Mouse (Mus musculus) kidney, embryonic 14.5 days (tissue): ENCODE results near the gene Bicdl1. TPM values are rescaled to one million over a fixed set of nuclear protein-coding genes. Genes with fewer than 3 reads are reported as not detected.

Experiments
- ATAC-seq: fragments of 200-750 bp; cut with Nextera tagmentation; 2 replicates; pipeline ENCODE4 v1.8.0; 2017; ENCODE audit warnings: moderate number of reproducible peaks, mild to moderate bottlenecking, moderate TSS enrichment, moderate library complexity; ENCODE audit not compliant: low FRiP score, low TSS enrichment
- H3K27ac ChIP-seq: fragments of 300-500 bp; sonication (generic); 2 replicates; pipeline ENCODE4 v1.5.1; 2014; ENCODE audit warnings: low read depth, mild to moderate bottlenecking, low read length, moderate library complexity, mixed read lengths
- H3K27me3 ChIP-seq: fragments of 300-500 bp; sonication (generic); 2 replicates; pipeline ENCODE4 v1.6.1; 2014; ENCODE audit warnings: mild to moderate bottlenecking, low read length; ENCODE audit not compliant: control insufficient read depth, insufficient read depth
- H3K36me3 ChIP-seq: fragments of 300-500 bp; sonication (generic); 2 replicates; pipeline ENCODE4 v1.6.1; 2014; ENCODE audit warnings: low read length, mixed read lengths; ENCODE audit not compliant: control insufficient read depth, insufficient read depth
- H3K4me1 ChIP-seq: fragments of 300-500 bp; sonication (generic); 2 replicates; pipeline ENCODE4 v1.6.1; 2014; ENCODE audit warnings: low read length, mixed read lengths; ENCODE audit not compliant: control insufficient read depth, insufficient read depth
- H3K4me2 ChIP-seq: fragments of 300-500 bp; sonication (generic); replicated peaks from 2 replicates; pipeline ENCODE4 v1.6.1; 2014; ENCODE audit warnings: low read depth, mild to moderate bottlenecking, low read length
- H3K4me3 ChIP-seq: fragments of 300-500 bp; sonication (generic); 2 replicates; pipeline ENCODE4 v1.5.1; 2014; ENCODE audit warnings: mild to moderate bottlenecking, low read length
- H3K9ac ChIP-seq: fragments of 300-500 bp; sonication (generic); 2 replicates; pipeline ENCODE4 v1.6.1; 2014; ENCODE audit warnings: low read depth, mild to moderate bottlenecking, low read length, moderate library complexity
- H3K9me3 ChIP-seq: fragments of 300-500 bp; sonication (generic); 2 replicates; pipeline ENCODE4 v1.6.1; 2016; ENCODE audit warnings: low read length; ENCODE audit not compliant: control insufficient read depth
- WGBS: fragments of 180-500 bp; shearing (Covaris S2); extraction: QIAGEN DNeasy Blood & Tissue Kit; methylation state at CpG from one replicate; pipeline ENCODE4 v1.1.7; 2014; 5-methylcytosine and 5-hydroxymethylcytosine counted together
- polyA plus RNA-seq: library from polyadenylated mRNA; unstranded; fragments of >200 nt; fragmentation: Nextera tagmentation; extraction: Ambion mirVana; gene quantifications from 2 replicates; pipeline ENCODE4 v1.2.1, GENCODE M21; 2014

Bicdl1 gene
- polyA plus RNA-seq, 1 experiment from 2014 or later = 10.5 TPM

GRCm38 (mm10) chr5:115668986-115669385 is 62.4 kb downstream of the Bicdl1 start:
- H3K27ac ChIP-seq = no peak overlapping the region
- H3K4me2 ChIP-seq = no peak overlapping the region
- H3K27me3 ChIP-seq = no peaks in the 10 kb centered on the region
- no peak for ATAC-seq
- no peak overlapping the region for H3K9ac ChIP-seq
- no peaks in the 10 kb centered on the region for H3K36me3 ChIP-seq
- H3K4me3 ChIP-seq = no peak overlapping the region
- H3K9me3 ChIP-seq = no peaks in the 10 kb centered on the region
- WGBS = 81% methylated on average over 12 of the region's 12 CpGs
- H3K4me1 ChIP-seq = 0 out of 2 replicates have a peak, but pooled peaks cover 12% of the 10 kb centered on the region

- H3K36me3 ChIP-seq = no peaks in the 10 kb centered on the region
- H3K9me3 ChIP-seq = no peaks in the 10 kb centered on the region
- H3K27me3 ChIP-seq = no peaks in the 10 kb centered on the region
- H3K4me3 ChIP-seq = no peak overlapping the region
- 0 out of 2 replicates have a peak, but pooled peaks cover 12% of the 10 kb centered on the region for H3K4me1 ChIP-seq
- ATAC-seq = no peak
- 11% methylated on average over 7 of the region's 7 CpGs for WGBS
- H3K4me2 ChIP-seq = no peak overlapping the region
- no peak overlapping the region for H3K9ac ChIP-seq
- H3K27ac ChIP-seq = no peak overlapping the region
Measured at GRCm38 (mm10) chr5:115667894-115668293, 63.5 kb downstream of the Bicdl1 start.

DNA sequence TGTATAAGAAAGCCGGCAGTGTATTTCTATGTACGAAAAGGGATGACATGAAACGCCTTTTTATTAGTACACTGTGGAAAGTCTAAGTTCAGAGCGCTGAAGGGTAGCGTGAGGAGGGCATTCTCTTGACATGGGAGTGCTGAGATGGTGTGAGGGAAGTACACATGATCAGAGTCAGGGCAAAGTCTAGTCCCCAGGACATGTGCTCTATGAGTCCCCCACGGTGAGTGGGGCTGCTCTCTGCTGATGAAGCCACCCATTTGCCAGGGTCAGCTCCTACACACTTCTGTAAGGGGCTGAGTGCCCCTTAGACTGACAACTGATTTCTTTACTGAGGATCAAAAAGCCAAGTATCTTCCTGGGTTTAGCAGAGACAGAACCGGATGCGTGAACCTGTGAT is 64.2 kb downstream of the Bicdl1 start:
- no peaks in the 10 kb centered on the region for H3K9me3 ChIP-seq
- H3K4me1 ChIP-seq = 0 out of 2 replicates have a peak, but pooled peaks cover 12% of the 10 kb centered on the region
- H3K36me3 ChIP-seq = no peaks in the 10 kb centered on the region
- H3K27ac ChIP-seq = no peak overlapping the region
- H3K4me2 ChIP-seq = no peak overlapping the region
- ATAC-seq = no peak
- no peak overlapping the region for H3K4me3 ChIP-seq
- 82% methylated on average over 8 of the region's 8 CpGs for whole genome bisulfite sequencing
- no peak overlapping the region for H3K9ac ChIP-seq
- no peaks in the 10 kb centered on the region for H3K27me3 ChIP-seq

DNA sequence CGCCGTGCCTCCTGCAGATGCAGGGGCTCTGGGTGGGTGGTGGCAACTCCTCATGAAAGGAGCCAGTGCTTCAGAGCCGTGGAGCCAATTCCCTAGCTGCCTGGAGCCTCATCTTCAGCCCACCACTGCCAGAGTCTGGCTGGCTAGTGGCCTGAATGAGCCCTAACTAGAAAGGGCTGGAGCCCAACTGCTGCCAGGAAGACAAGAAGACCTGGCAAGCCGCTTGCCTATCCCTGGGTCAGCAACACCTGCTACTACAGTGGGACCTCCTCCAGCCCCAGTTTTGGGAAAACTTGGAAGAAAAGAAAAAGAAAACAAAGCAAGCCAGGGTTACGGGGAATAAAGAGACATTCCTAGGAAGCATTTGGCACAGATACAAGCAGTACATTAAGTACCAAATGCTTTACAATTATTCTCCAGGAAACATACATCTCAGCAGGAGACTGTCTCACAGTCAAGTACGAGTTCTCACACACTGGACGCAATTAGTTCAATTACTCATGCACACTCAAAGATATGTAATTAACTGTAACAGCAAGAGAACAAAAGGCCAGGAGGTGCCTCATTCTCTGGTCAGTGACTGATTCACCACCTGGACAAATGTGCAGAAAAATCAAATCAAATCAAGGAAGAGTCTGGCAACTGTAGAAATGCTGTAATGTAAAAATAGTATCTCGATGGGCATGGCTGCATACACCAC is 64.9 kb downstream of the Bicdl1 start:
- Histone ChIP-seq H3K4me2 (no peak overlapping the region), H3K27me3 (no peaks in the 10 kb centered on the region), H3K27ac (no peak overlapping the region), H3K4me1 (0 out of 2 replicates have a peak, but pooled peaks cover 12% of the 10 kb centered on the region), H3K4me3 (no peak overlapping the region), H3K9ac (no peak overlapping the region), H3K36me3 (no peaks in the 10 kb centered on the region), H3K9me3 (no peaks in the 10 kb centered on the region)
- WGBS = 66% methylated on average over 8 of the region's 8 CpGs
- ATAC-seq = no peak

- Histone ChIP-seq H3K27me3 (no peaks in the 10 kb centered on the region), H3K9me3 (no peaks in the 10 kb centered on the region), H3K4me1 (0 out of 2 replicates have a peak, but pooled peaks cover 2% of the 10 kb centered on the region), H3K9ac (no peak overlapping the region), H3K36me3 (no peaks in the 10 kb centered on the region), H3K27ac (no peak overlapping the region), H3K4me3 (no peak overlapping the region), H3K4me2 (no peak overlapping the region)
- 71% methylated on average over 22 of the region's 22 CpGs for WGBS
- ATAC-seq = no peak
Measured at GRCm38 (mm10) chr5:115662658-115663057, 68.8 kb downstream of the Bicdl1 start.

DNA sequence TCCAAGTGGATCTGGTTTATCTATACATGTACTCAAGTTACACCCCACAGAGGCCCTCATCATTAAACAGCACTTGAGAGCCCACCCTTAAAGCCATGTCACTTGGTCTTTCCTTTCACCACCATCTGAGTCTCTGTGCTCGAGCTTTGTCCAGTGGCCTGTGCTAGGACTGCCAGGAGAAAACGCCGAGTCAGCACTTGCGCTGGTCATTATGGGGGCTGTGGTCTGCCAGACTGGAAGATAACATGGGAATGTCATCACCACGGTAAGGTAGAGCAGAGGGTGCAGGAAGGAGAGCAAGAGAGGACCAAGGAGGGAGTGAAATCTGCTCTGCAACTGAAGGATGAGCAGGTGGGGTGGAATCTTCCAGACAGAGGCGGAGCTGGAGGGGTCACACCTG is 73.1 kb downstream of the Bicdl1 start:
- Histone ChIP-seq H3K9ac (no peak overlapping the region), H3K9me3 (no peaks in the 10 kb centered on the region), H3K36me3 (no peaks in the 10 kb centered on the region), H3K4me3 (no peak overlapping the region), H3K27ac (no peak overlapping the region), H3K4me2 (no peak overlapping the region), H3K27me3 (no peaks in the 10 kb centered on the region), H3K4me1 (no peaks in the 10 kb centered on the region)
- no peak for ATAC-seq
- WGBS = 69% methylated on average over 6 of the region's 6 CpGs

DNA sequence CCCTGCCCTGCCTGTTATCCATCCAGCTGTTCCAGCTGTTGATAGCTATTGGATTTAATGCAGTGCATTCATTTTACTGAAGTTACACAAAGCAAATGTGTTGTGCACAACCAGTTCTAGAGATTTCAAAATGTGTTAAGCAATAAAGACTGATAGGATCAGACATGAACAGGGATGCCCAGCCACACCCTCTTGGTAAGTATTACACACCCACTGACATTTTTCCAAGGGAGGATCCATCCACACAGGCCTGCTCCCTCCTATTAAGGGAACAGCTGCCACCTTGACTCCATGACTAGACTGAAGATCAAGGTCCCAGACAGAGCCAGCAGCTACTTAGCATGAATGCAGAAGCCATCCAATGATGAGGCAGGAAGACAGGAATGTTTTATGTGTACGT is 74.2 kb downstream of the Bicdl1 start:
- ATAC-seq = no peak
- Histone ChIP-seq H3K9me3 (no peaks in the 10 kb centered on the region), H3K4me3 (no peak overlapping the region), H3K9ac (no peak overlapping the region), H3K27ac (no peak overlapping the region), H3K36me3 (no peaks in the 10 kb centered on the region), H3K27me3 (no peaks in the 10 kb centered on the region), H3K4me1 (peaks cover 4% of the 10 kb centered on the region; the same call in 1 of the 2 replicates), H3K4me2 (no peak overlapping the region)
- WGBS = 78% methylated on average over 1 of the region's 1 CpGs

GRCm38 (mm10) chr5:115656677-115657076 is 74.7 kb downstream of the Bicdl1 start:
- Histone ChIP-seq H3K27ac (no peak overlapping the region), H3K4me3 (no peak overlapping the region), H3K4me2 (no peak overlapping the region), H3K27me3 (no peaks in the 10 kb centered on the region), H3K9ac (no peak overlapping the region), H3K4me1 (peaks cover 8% of the 10 kb centered on the region; the same call in 1 of the 2 replicates), H3K9me3 (no peaks in the 10 kb centered on the region), H3K36me3 (no peaks in the 10 kb centered on the region)
- ATAC-seq = no peak
- WGBS = 67% methylated on average over 6 of the region's 6 CpGs

- no peaks in the 10 kb centered on the region for H3K27me3 ChIP-seq
- WGBS = 86% methylated on average over 12 of the region's 12 CpGs
- H3K4me1 ChIP-seq = peaks cover 13% of the 10 kb centered on the region; the same call in 1 of the 2 replicates
- no peak for ATAC-seq
- no peak overlapping the region for H3K9ac ChIP-seq
- H3K4me2 ChIP-seq = no peak overlapping the region
- no peak overlapping the region for H3K4me3 ChIP-seq
- H3K27ac ChIP-seq = no peak overlapping the region
- H3K9me3 ChIP-seq = no peaks in the 10 kb centered on the region
- H3K36me3 ChIP-seq = no peaks in the 10 kb centered on the region
Measured at GRCm38 (mm10) chr5:115653776-115654175, 77.6 kb downstream of the Bicdl1 start.
